Mouse (Mus musculus) heart, embryonic 14.5 days (tissue): ENCODE measurements around the gene Cabp1. TPM values are rescaled to one million over a fixed set of nuclear protein-coding genes. Genes with fewer than 3 reads are reported as not detected.
"Not testable (repeated sequence)": the region's sequence is repeated elsewhere in the genome, so short reads cannot be mapped to it uniquely, and the experiment has no call there.

Experiments used
- ATAC-seq: fragments of 200-750 bp; cut with Nextera tagmentation; 2 replicates; pipeline ENCODE4 v1.8.0; 2017; ENCODE audit warnings: low read depth, moderate TSS enrichment; ENCODE audit not compliant: insufficient number of reproducible peaks, insufficient read depth, low FRiP score
- H3K27ac ChIP-seq, 2 experiments: fragments of 200-500 bp in 1 of 2; fragments of 300-500 bp in 1 of 2; sonication (generic) in 1 of 2; replicated peaks in 1 of 2; 2 replicates each; pipeline ENCODE4 v1.5.1; 2012 to 2014; ENCODE audit warnings: low read depth in 2 of 2, low read length in 2 of 2, control low read depth in 1 of 2, mild to moderate bottlenecking in 1 of 2, mixed read lengths in 1 of 2; ENCODE audit not compliant: control insufficient read depth in 1 of 2, insufficient read depth in 1 of 2
- H3K27me3 ChIP-seq: fragments of 300-500 bp; sonication (generic); 2 replicates; pipeline ENCODE4 v1.6.1; 2014; ENCODE audit warnings: mild to moderate bottlenecking, low read length, control low read depth; ENCODE audit not compliant: control insufficient read depth, insufficient read depth
- H3K36me3 ChIP-seq: fragments of 300-500 bp; sonication (generic); 2 replicates; pipeline ENCODE4 v1.6.1; 2014; ENCODE audit warnings: mild to moderate bottlenecking, control low read depth, low read length, mixed read lengths; ENCODE audit not compliant: control insufficient read depth, insufficient read depth
- H3K4me1 ChIP-seq, 2 experiments: fragments of 200-500 bp in 1 of 2; fragments of 300-500 bp in 1 of 2; sonication (generic) in 1 of 2; 2 replicates each; pipeline ENCODE4 v1.6.1; 2012 to 2014; ENCODE audit warnings: low read length in 2 of 2, control low read depth in 1 of 2, mixed read lengths in 1 of 2; ENCODE audit not compliant: control insufficient read depth in 2 of 2, insufficient read depth in 2 of 2
- H3K4me2 ChIP-seq: fragments of 300-500 bp; sonication (generic); 2 replicates; pipeline ENCODE4 v1.6.1; 2014; ENCODE audit warnings: mild to moderate bottlenecking, low read length
- H3K4me3 ChIP-seq, 2 experiments: fragments of 200-500 bp in 1 of 2; fragments of 300-500 bp in 1 of 2; sonication (generic) in 1 of 2; 2 replicates each; pipeline ENCODE4 v1.5.1; 2012 to 2014; ENCODE audit warnings: low read length in 2 of 2, mild to moderate bottlenecking in 2 of 2, control low read depth in 1 of 2, low read depth in 1 of 2, moderate library complexity in 1 of 2; ENCODE audit not compliant: control insufficient read depth in 1 of 2, insufficient read depth in 1 of 2
- H3K9ac ChIP-seq: fragments of 300-500 bp; sonication (generic); 2 replicates; pipeline ENCODE4 v1.6.1; 2014; ENCODE audit warnings: mild to moderate bottlenecking, low read length
- H3K9me3 ChIP-seq: fragments of 300-500 bp; sonication (generic); 2 replicates; pipeline ENCODE4 v1.6.1; 2016; ENCODE audit warnings: low read length, control low read depth; ENCODE audit not compliant: control insufficient read depth
- WGBS: fragments of 180-500 bp; shearing (Covaris S2); extraction: QIAGEN DNeasy Blood & Tissue Kit; methylation state at CpG from one replicate; pipeline ENCODE4 v1.1.7; 2014; 5-methylcytosine and 5-hydroxymethylcytosine counted together
- polyA plus RNA-seq: library from polyadenylated mRNA; unstranded; fragments of >200 nt; fragmentation: Nextera tagmentation; extraction: Ambion mirVana; gene quantifications from 2 replicates; pipeline ENCODE4 v1.2.1, GENCODE M21; 2014

The Cabp1 gene
- polyA plus RNA-seq, 1 experiment from 2014 or later: 0.77 TPM

GRCm38 (mm10) chr5:115161940-115162279 lies 32.3 kb downstream of the Cabp1 start:
- not testable (repeated sequence) for ATAC-seq, H3K27ac ChIP-seq, H3K27me3 ChIP-seq, H3K9me3 ChIP-seq, H3K36me3 ChIP-seq, H3K9ac ChIP-seq, H3K4me2 ChIP-seq, H3K4me3 ChIP-seq
- 56% methylated on average over 1 of the region's 1 CpGs for WGBS
- peaks cover 16 to 22% of the 10 kb centered on the region in 2 experiments for H3K4me1 ChIP-seq

GRCm38 (mm10) chr5:115161064-115161939 lies 32.9 kb downstream of the Cabp1 start:
- Histone ChIP-seq H3K27ac (peak overlapping the region in 1 of 2 experiments; percentile 41; a peak in 1 of 4 replicates), H3K4me1 (peaks cover 14 to 22% of the 10 kb centered on the region in 2 experiments), H3K9ac (0 out of 2 replicates have a peak overlapping the region, but pooled peaks have one; percentile 36), H3K27me3 (no peaks in the 10 kb centered on the region), H3K36me3 (no peaks in the 10 kb centered on the region), H3K9me3 (no peaks in the 10 kb centered on the region), H3K4me3 (no peak overlapping the region), H3K4me2 (no peak overlapping the region)
- 42% methylated on average over 13 of the region's 13 CpGs for WGBS
- no peak for ATAC-seq

- no peak overlapping the region for H3K27ac ChIP-seq
- H3K4me1 ChIP-seq: peaks cover 15 to 23% of the 10 kb centered on the region in 2 experiments
- H3K9me3 ChIP-seq: no peaks in the 10 kb centered on the region
- WGBS: 76% methylated on average over 6 of the region's 6 CpGs
- H3K4me3 ChIP-seq: no peak overlapping the region
- no peaks in the 10 kb centered on the region for H3K36me3 ChIP-seq
- no peak overlapping the region for H3K9ac ChIP-seq
- ATAC-seq: no peak
- H3K4me2 ChIP-seq: no peak overlapping the region
- H3K27me3 ChIP-seq: no peaks in the 10 kb centered on the region
Measured at GRCm38 (mm10) chr5:115160655-115161054, 33.5 kb downstream of the Cabp1 start.

GRCm38 (mm10) chr5:115159165-115159564 lies 35.0 kb downstream of the Cabp1 start:
- Histone ChIP-seq H3K4me2 (peak overlapping the region; percentile 83), H3K9ac (peak overlapping the region; percentile 85), H3K9me3 (no peaks in the 10 kb centered on the region), H3K4me3 (peak overlapping the region; percentile 80 to 99), H3K27me3 (no peaks in the 10 kb centered on the region), H3K27ac (peak overlapping the region; percentile 97), H3K4me1 (peaks cover 27 to 38% of the 10 kb centered on the region in 2 experiments), H3K36me3 (no peaks in the 10 kb centered on the region)
- ATAC-seq: no peak
- WGBS: 43% methylated on average over 12 of the region's 12 CpGs

GRCm38 (mm10) chr5:115158040-115158983 lies 35.9 kb downstream of the Cabp1 start, which contains the start of gene Mlec:
Gene Mlec, minus strand, starts transcription at chr5:115158179.
- ATAC-seq: peak; percentile 98
- Histone ChIP-seq H3K9ac (peak within 1 kb of the TSS; percentile 98), H3K27ac (peak within 1 kb of the TSS; percentile 97), H3K27me3 (no peaks in the 10 kb centered on the region), H3K4me1 (peaks cover 29 to 46% of the 10 kb centered on the region in 2 experiments), H3K9me3 (no peaks in the 10 kb centered on the region), H3K4me3 (peak within 1 kb of the TSS; percentile 98 to 99), H3K36me3 (no peaks in the 10 kb centered on the region), H3K4me2 (peak within 1 kb of the TSS; percentile 83)
- WGBS: under 1% methylated on average over 77 of the region's 78 CpGs

- H3K27me3 ChIP-seq: no peaks in the 10 kb centered on the region
- H3K4me1 ChIP-seq: peaks cover 35 to 58% of the 10 kb centered on the region in 2 experiments
- WGBS: 1% methylated on average over 26 of the region's 26 CpGs
Measured at GRCm38 (mm10) chr5:115156933-115157589, 37.1 kb downstream of the Cabp1 start.

GRCm38 (mm10) chr5:115156401-115156800 lies 37.8 kb downstream of the Cabp1 start:
- 43% methylated on average over 7 of the region's 7 CpGs for WGBS
- Histone ChIP-seq H3K9me3 (no peaks in the 10 kb centered on the region), H3K27ac (no peak overlapping the region), H3K27me3 (no peaks in the 10 kb centered on the region), H3K4me1 (peaks cover 38 to 64% of the 10 kb centered on the region in 2 experiments), H3K4me2 (peak overlapping the region; percentile 83), H3K4me3 (peak overlapping the region; percentile 13 to 99), H3K9ac (peak overlapping the region; percentile 98), H3K36me3 (no peaks in the 10 kb centered on the region; the same call in 1 of the 2 replicates)
- no peak for ATAC-seq

More at GRCm38 (mm10) chr5:115156933-115157589, 37.1 kb downstream of the Cabp1 start:
- Histone ChIP-seq H3K9me3 (no peaks in the 10 kb centered on the region), H3K4me3 (peak overlapping the region; percentile 98 to 99), H3K36me3 (no peaks in the 10 kb centered on the region), H3K4me2 (peak overlapping the region; percentile 83), H3K27ac (peak overlapping the region; percentile 15 to 97; a peak in 3 of 4 replicates), H3K9ac (peak overlapping the region; percentile 98)
- no peak for ATAC-seq
